In genomic region chr19:22753311-22753809, GRCm38 (mm10) we compare ENCODE assay signal across 9 mouse cellular contexts.
A peak's percentile ranks its signal among the peaks of the same experiment; 100 is the strongest.
DNase-seq lines count a peak whose midpoint lies in the region; ATAC-seq and TF ChIP-seq lines count a peak whose summit lies in the region.
"Had no signal": no experiment of that assay in that cellular context is flagged by ENCODE, and none has a peak within 500 bp of the region (broad histone marks: within the 10 kb centered on the region; RNA-seq: fewer than 3 reads in every experiment).

No protein-coding gene starts in this region.

- no peaks in the 10 kb centered on the region for H3K9me3 ChIP-seq in embryonic facial prominence, embryonic 14.5 days (ENCODE audit: control insufficient read depth, low read length)
- H3K9me3 ChIP-seq in lung, embryonic 14.5 days (ENCODE audit: low read depth, low read length) = no peaks in the 10 kb centered on the region

- no peaks in the 10 kb centered on the region for H3K36me3 ChIP-seq in embryonic facial prominence, embryonic 14.5 days (ENCODE audit: control insufficient read depth, insufficient read depth, low read length)
- H3K36me3 ChIP-seq in lung, embryonic 14.5 days (ENCODE audit: insufficient read depth) = no peaks in the 10 kb centered on the region

- 33% methylated on average over 13 of the region's 13 CpGs for WGBS in embryonic facial prominence, embryonic 14.5 days
- 34% methylated on average over 13 of the region's 13 CpGs for WGBS in lung, embryonic 14.5 days

- H3K9ac ChIP-seq in embryonic facial prominence, embryonic 14.5 days (ENCODE audit: low read depth, low read length) = no peak overlapping the region
- H3K9ac ChIP-seq in lung, embryonic 14.5 days = no peak overlapping the region

- no peak overlapping the region for H3K27ac ChIP-seq in embryonic facial prominence, embryonic 14.5 days (replicated peaks; ENCODE audit: low read depth, low read length)
- no peak overlapping the region for H3K27ac ChIP-seq in lung, embryonic 14.5 days (ENCODE audit: low read depth)

- H3K4me3 ChIP-seq in embryonic facial prominence, embryonic 14.5 days (ENCODE audit: low read depth, low read length) = no peak overlapping the region
- H3K4me3 ChIP-seq in lung, embryonic 14.5 days (ENCODE audit: low read depth, low read length) = no peak overlapping the region
- H3K4me3 ChIP-seq: megakaryocyte, embryonic 14.5 days had no signal

- peak; percentile 90 for ATAC-seq in embryonic facial prominence, embryonic 14.5 days (ENCODE audit: low read depth)
- no peak for ATAC-seq in lung, embryonic 14.5 days (ENCODE audit: insufficient read depth)
- no peak for ATAC-seq in erythroid progenitor cell, adult 5-6 weeks (replicated peaks; ENCODE audit: low FRiP score, poor library complexity, severe bottlenecking)

- no peak overlapping the region; the same call in 1 of the 2 replicates for H3K4me2 ChIP-seq in embryonic facial prominence, embryonic 14.5 days (ENCODE audit: low read depth, low read length)
- H3K4me2 ChIP-seq in lung, embryonic 14.5 days = no peak overlapping the region

- no peaks in the 10 kb centered on the region for H3K27me3 ChIP-seq in embryonic facial prominence, embryonic 14.5 days (replicated peaks; ENCODE audit: control insufficient read depth, insufficient read depth, low read length)
- no peaks in the 10 kb centered on the region for H3K27me3 ChIP-seq in lung, embryonic 14.5 days (ENCODE audit: insufficient read depth, low read length)
- H3K27me3 ChIP-seq: megakaryocyte, embryonic 14.5 days had no signal

- no peak for TF ChIP-seq CTCF in lung, embryonic 14.5 days (IDR thresholded peaks at IDR 0.05; ENCODE audit: low read depth)

- H3K4me1 ChIP-seq in embryonic facial prominence, embryonic 14.5 days (ENCODE audit: control insufficient read depth, insufficient read depth, low read length) = peaks cover 9% of the 10 kb centered on the region
- H3K4me1 ChIP-seq in lung, embryonic 14.5 days (ENCODE audit: insufficient read depth) = no peaks in the 10 kb centered on the region
- H3K4me1 ChIP-seq: megakaryocyte, embryonic 14.5 days had no signal

- DNase-seq in kidney, postnatal 10 days = peak; percentile 19
- DNase-seq in kidney, adult 8-10 months = no peak
- peak; percentile 74 for DNase-seq in embryonic facial prominence, embryonic 14.5 days (ENCODE audit: low spot score)
- peak; percentile 82 to 91 for DNase-seq in layer of hippocampus, adult 18-20 months (ENCODE audit: low spot score in 2 of 2)
- peak; percentile 54 for DNase-seq in lung, embryonic 14.5 days
- DNase-seq in spleen, postnatal 14 days (ENCODE audit: low spot score in 2 of 2) = no peak
- no peak for DNase-seq in spleen, postnatal 36 days (ENCODE audit: low spot score in 2 of 2)

Comparison
In these comparisons a context has a peak if more than half of its experiments do, and no peak if none do; other contexts are left out.
1. DNase-seq: peak in kidney, postnatal 10 days (single experiment), embryonic facial prominence, embryonic 14.5 days (single experiment), layer of hippocampus, adult 18-20 months (2 of 2) and lung, embryonic 14.5 days (single experiment); none in kidney, adult 8-10 months (0 of 2), spleen, postnatal 14 days (0 of 2) and spleen, postnatal 36 days (0 of 2).